15 mouse cellular contexts compared by ENCODE assay signal in the genomic region with DNA sequence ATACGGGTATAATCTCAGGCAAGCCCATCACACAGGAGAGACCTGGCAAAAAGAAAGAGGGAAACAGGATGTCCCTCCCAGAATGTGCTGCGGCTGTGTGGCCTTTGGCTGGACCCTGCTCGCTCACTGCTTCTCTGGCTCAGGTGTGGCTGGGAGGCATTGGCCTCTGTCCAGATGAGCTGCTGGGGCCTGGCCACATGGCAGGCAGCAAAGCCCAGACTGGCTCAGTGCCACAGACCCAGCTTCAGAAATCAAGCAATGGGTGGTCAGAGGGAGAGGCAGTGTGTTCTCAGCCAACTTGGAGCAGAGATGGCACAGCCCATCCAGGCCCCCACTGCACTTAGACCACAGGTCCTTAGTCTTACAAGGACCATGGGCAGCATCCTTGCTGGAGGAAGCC. TPM values are rescaled to one million over a fixed set of nuclear protein-coding genes. Genes with fewer than 3 reads are reported as not detected.
A peak's percentile ranks its signal among the peaks of the same experiment; 100 is the strongest.
DNase-seq lines count a peak whose midpoint lies in the region; ATAC-seq lines count a peak whose summit lies in the region.
"Had no signal": no experiment of that assay in that cellular context is flagged by ENCODE, and none has a peak within 500 bp of the region (broad histone marks: within the 10 kb centered on the region; RNA-seq: fewer than 3 reads in every experiment).

No protein-coding gene starts in this region.

- H3K36me3 ChIP-seq in hindbrain, embryonic 14.5 days (replicated peaks; ENCODE audit: control insufficient read depth, insufficient read depth) = no peaks in the 10 kb centered on the region
- no peaks in the 10 kb centered on the region for H3K36me3 ChIP-seq in hindbrain, embryonic 10.5 days
- no peaks in the 10 kb centered on the region for H3K36me3 ChIP-seq in neural tube, embryonic 14.5 days (ENCODE audit: control insufficient read depth, insufficient read depth, low read length)
- H3K36me3 ChIP-seq: forebrain, embryonic 12.5 days; limb, embryonic 13.5 days had no signal

- H3K9me3 ChIP-seq in hindbrain, embryonic 14.5 days (ENCODE audit: control insufficient read depth, low read length) = no peaks in the 10 kb centered on the region
- no peaks in the 10 kb centered on the region for H3K9me3 ChIP-seq in hindbrain, embryonic 10.5 days
- no peaks in the 10 kb centered on the region for H3K9me3 ChIP-seq in neural tube, embryonic 14.5 days (ENCODE audit: control insufficient read depth, low read length)
- H3K9me3 ChIP-seq: forebrain, embryonic 12.5 days; limb, embryonic 13.5 days had no signal

- no peak for ATAC-seq in hindbrain, embryonic 14.5 days (ENCODE audit: low FRiP score)
- ATAC-seq in neural tube, embryonic 14.5 days (ENCODE audit: low read depth) = peak; percentile 24
- ATAC-seq in monocyte, adult 5-6 weeks (replicated peaks; ENCODE audit: insufficient number of reproducible peaks, low FRiP score, low TSS enrichment, poor library complexity, severe bottlenecking) = no peak

- no peaks in the 10 kb centered on the region for H3K27me3 ChIP-seq in hindbrain, embryonic 14.5 days (ENCODE audit: control insufficient read depth, insufficient read depth, low read length)
- no peaks in the 10 kb centered on the region for H3K27me3 ChIP-seq in hindbrain, embryonic 10.5 days (ENCODE audit: insufficient read depth, poor library complexity, severe bottlenecking)
- H3K27me3 ChIP-seq in neural tube, embryonic 14.5 days (ENCODE audit: control insufficient read depth, insufficient read depth, low read length) = no peaks in the 10 kb centered on the region
- H3K27me3 ChIP-seq: forebrain, embryonic 12.5 days had no signal

- peak; percentile 62 for DNase-seq in hindbrain, embryonic 14.5 days (ENCODE audit: low spot score)
- DNase-seq in hindbrain, embryonic 10.5 days (ENCODE audit: low spot score) = no peak
- no peak for DNase-seq in neural tube, embryonic 10.5 days (ENCODE audit: extremely low spot score, low spot score)
- DNase-seq in cerebellum, adult 9-11 months = peak; percentile 92
- peak; percentile 61 to 79 for DNase-seq in kidney, postnatal 25 days
- DNase-seq in natural killer cell, adult 2 months (ENCODE audit: low spot score in 2 of 2) = no peak
- DNase-seq: gastrocnemius, postnatal 36 days; layer of hippocampus, adult 9-11 months; lung, postnatal 10 days; thymus, postnatal 14 days had no signal

- no peak overlapping the region for H3K4me3 ChIP-seq in hindbrain, embryonic 14.5 days (replicated peaks; ENCODE audit: low read length)
- no peak overlapping the region for H3K4me3 ChIP-seq in hindbrain, embryonic 10.5 days
- H3K4me3 ChIP-seq in neural tube, embryonic 14.5 days (ENCODE audit: low read depth, low read length) = no peak overlapping the region
- H3K4me3 ChIP-seq: forebrain, embryonic 12.5 days; limb, embryonic 13.5 days had no signal

- 0 out of 2 replicates have a peak, but pooled peaks cover 5% of the 10 kb centered on the region for H3K4me1 ChIP-seq in hindbrain, embryonic 14.5 days (replicated peaks; ENCODE audit: control insufficient read depth, insufficient read depth, low read length)
- H3K4me1 ChIP-seq in hindbrain, embryonic 10.5 days (replicated peaks) = no peaks in the 10 kb centered on the region
- no peaks in the 10 kb centered on the region for H3K4me1 ChIP-seq in neural tube, embryonic 14.5 days (ENCODE audit: control insufficient read depth, insufficient read depth, low read length)
- H3K4me1 ChIP-seq: forebrain, embryonic 12.5 days had no signal

- no peak overlapping the region for H3K4me2 ChIP-seq in hindbrain, embryonic 14.5 days (replicated peaks)
- H3K4me2 ChIP-seq in neural tube, embryonic 14.5 days (ENCODE audit: low read depth, low read length) = no peak overlapping the region
- H3K4me2 ChIP-seq: forebrain, embryonic 12.5 days; limb, embryonic 13.5 days had no signal

- H3K27ac ChIP-seq in hindbrain, embryonic 14.5 days = no peak overlapping the region
- H3K27ac ChIP-seq in hindbrain, embryonic 10.5 days = no peak overlapping the region
- H3K27ac ChIP-seq in neural tube, embryonic 14.5 days (ENCODE audit: low read depth, low read length) = 0 out of 2 replicates have a peak overlapping the region, but pooled peaks have one; percentile 3
- H3K27ac ChIP-seq: forebrain, embryonic 12.5 days; limb, embryonic 13.5 days had no signal

- H3K9ac ChIP-seq in hindbrain, embryonic 14.5 days = no peak overlapping the region
- H3K9ac ChIP-seq in neural tube, embryonic 14.5 days (replicated peaks; ENCODE audit: low read depth, low read length) = no peak overlapping the region
- H3K9ac ChIP-seq: forebrain, embryonic 12.5 days; limb, embryonic 13.5 days had no signal

- 57% methylated on average over 3 of the region's 3 CpGs for WGBS in hindbrain, embryonic 14.5 days
- 89% methylated on average over 3 of the region's 3 CpGs for WGBS in hindbrain, embryonic 10.5 days
- 62% methylated on average over 3 of the region's 3 CpGs for WGBS in neural tube, embryonic 14.5 days

RNA-seq across cellular contexts. Expression of a gene that starts 8.1 kb away (rescaled TPM):
- polyA plus RNA-seq in hindbrain, embryonic 14.5 days (2014; fragmentation: Nextera tagmentation; extraction: Ambion mirVana) = 6.7 and 7.3 TPM in 2 replicates
- 0.31 and 0.95 TPM in 2 replicates for polyA plus RNA-seq in hindbrain, embryonic 10.5 days (2016; fragmentation: Nextera tagmentation; extraction: Ambion mirVana)
- polyA plus RNA-seq in neural tube, embryonic 14.5 days (2014; fragmentation: Nextera tagmentation; extraction: Ambion mirVana) = 4.6 and 5.5 TPM in 2 replicates
- total RNA-seq in monocyte, adult 5-6 weeks (2017) = not detected in 3 replicates
- total RNA-seq: gastrocnemius, postnatal 36 days had no signal
- polyA plus RNA-seq: heart, postnatal 0 days had no signal

Comparison
In these comparisons a context has a peak if more than half of its experiments do, and no peak if none do; other contexts are left out.
1. DNase-seq: peak in hindbrain, embryonic 14.5 days (single experiment), cerebellum, adult 9-11 months (single experiment) and kidney, postnatal 25 days (2 of 2); none in hindbrain, embryonic 10.5 days (single experiment), neural tube, embryonic 10.5 days (single experiment) and natural killer cell, adult 2 months (0 of 2).